Mouse (Mus musculus): ENCODE data around the gene Vsig1. TPM values are rescaled to one million over a fixed set of nuclear protein-coding genes. Genes with fewer than 3 reads are reported as not detected.

Gene Vsig1
- total RNA-seq, 1 experiment, result not detected

DNA sequence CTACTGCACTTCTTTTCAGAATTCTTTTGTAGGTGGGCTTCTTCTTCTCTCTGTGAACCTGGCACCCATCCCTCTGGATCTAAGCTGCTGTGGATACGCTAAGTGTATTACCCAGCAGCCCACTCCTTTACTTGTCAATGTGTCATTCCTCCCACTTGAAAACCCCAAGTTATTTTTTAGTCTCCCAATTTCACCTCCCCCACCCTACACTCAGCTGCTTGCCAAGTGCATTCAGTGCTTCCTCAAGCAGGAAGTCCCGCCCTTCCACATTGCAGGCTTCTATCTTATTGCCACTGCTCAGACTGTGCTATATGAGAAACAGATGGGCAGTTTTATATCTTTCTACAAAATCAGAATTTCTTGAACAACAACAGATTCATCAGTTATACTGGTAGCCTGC is 72.1 kb downstream of the Vsig1 start:
- Histone ChIP-seq H3K9me3 (ENCODE audit: control insufficient read depth, insufficient read depth, low read depth, low read length) (no peaks in the 10 kb centered on the region), H3K4me3 (ENCODE audit: insufficient read depth in 1 of 2, low read depth in 1 of 2, low read length in 2 of 2, poor library complexity in 1 of 2, severe bottlenecking in 1 of 2) (no peak overlapping the region), H3K36me3 (ENCODE audit: control insufficient read depth, insufficient read depth, low read length, poor library complexity, severe bottlenecking) (no peaks in the 10 kb centered on the region), H3K27ac (ENCODE audit: insufficient read depth, low read depth, low read length, poor library complexity, severe bottlenecking) (no peak overlapping the region), H3K4me1 (ENCODE audit: control insufficient read depth in 2 of 2, insufficient read depth in 2 of 2, low read length in 2 of 2, poor library complexity in 1 of 2) (no peaks in the 10 kb centered on the region), H3K9ac (ENCODE audit: insufficient read depth, low read depth, low read length, poor library complexity, severe bottlenecking) (no peak overlapping the region)
- no peak for DNase-seq (ENCODE audit: low read depth, low spot score)
- in situ Hi-C loops (cut with MboI; ENCODE audit: low sequenced_read_pairs in 2 of 2, unreplicated experiment in 2 of 2), result no loop called here
- TF ChIP-seq ZC3H11A (IDR thresholded peaks at IDR 0.05; ENCODE audit: borderline replicate concordance, low read depth, low read length) (no peak), ZNF384 (IDR thresholded peaks at IDR 0.05; ENCODE audit: low read depth, low read length) (no peak), HCFC1 (IDR thresholded peaks at IDR 0.05; ENCODE audit: borderline replicate concordance, insufficient read depth, low read length) (no peak), CHD2 (IDR thresholded peaks at IDR 0.05; ENCODE audit: low read depth, low read length) (no peak), MAFK (IDR thresholded peaks at IDR 0.05; ENCODE audit: insufficient read depth, low read depth, low read length) (no peak)

DNA sequence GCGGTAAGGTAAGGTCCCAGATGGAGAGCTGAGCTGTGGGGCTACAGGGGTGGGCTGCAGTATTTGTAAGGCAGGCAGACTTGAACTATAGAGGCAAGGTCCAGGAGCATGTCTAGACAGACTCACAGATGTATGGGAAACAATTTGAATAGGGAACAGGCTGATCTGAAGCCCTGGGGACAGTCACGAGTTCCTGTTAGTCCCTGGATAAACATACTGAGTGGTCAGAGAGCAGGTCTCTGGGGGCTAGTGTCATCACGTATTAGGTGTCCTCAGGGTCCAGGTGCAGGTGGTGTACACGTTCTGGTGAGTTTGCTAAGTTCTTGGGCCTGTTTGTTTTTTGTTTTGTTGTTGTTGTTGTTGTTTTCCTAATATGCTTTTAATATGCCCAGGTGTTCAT is 72.8 kb downstream of the Vsig1 start:
- in situ Hi-C loops (cut with MboI; ENCODE audit: low sequenced_read_pairs in 2 of 2, unreplicated experiment in 2 of 2), result no loop called here
- Histone ChIP-seq H3K9me3 (ENCODE audit: control insufficient read depth, insufficient read depth, low read depth, low read length) (no peaks in the 10 kb centered on the region), H3K4me1 (ENCODE audit: control insufficient read depth in 2 of 2, insufficient read depth in 2 of 2, low read length in 2 of 2, poor library complexity in 1 of 2) (no peaks in the 10 kb centered on the region), H3K27ac (ENCODE audit: insufficient read depth, low read depth, low read length, poor library complexity, severe bottlenecking) (no peak overlapping the region), H3K4me3 (ENCODE audit: insufficient read depth in 1 of 2, low read depth in 1 of 2, low read length in 2 of 2, poor library complexity in 1 of 2, severe bottlenecking in 1 of 2) (no peak overlapping the region), H3K9ac (ENCODE audit: insufficient read depth, low read depth, low read length, poor library complexity, severe bottlenecking) (no peak overlapping the region), H3K36me3 (ENCODE audit: control insufficient read depth, insufficient read depth, low read length, poor library complexity, severe bottlenecking) (no peaks in the 10 kb centered on the region)
- DNase-seq (ENCODE audit: low read depth, low spot score), result no peak
- TF ChIP-seq MAFK (IDR thresholded peaks at IDR 0.05; ENCODE audit: insufficient read depth, low read depth, low read length) (no peak), ZNF384 (IDR thresholded peaks at IDR 0.05; ENCODE audit: low read depth, low read length) (no peak), HCFC1 (IDR thresholded peaks at IDR 0.05; ENCODE audit: borderline replicate concordance, insufficient read depth, low read length) (no peak)

DNA sequence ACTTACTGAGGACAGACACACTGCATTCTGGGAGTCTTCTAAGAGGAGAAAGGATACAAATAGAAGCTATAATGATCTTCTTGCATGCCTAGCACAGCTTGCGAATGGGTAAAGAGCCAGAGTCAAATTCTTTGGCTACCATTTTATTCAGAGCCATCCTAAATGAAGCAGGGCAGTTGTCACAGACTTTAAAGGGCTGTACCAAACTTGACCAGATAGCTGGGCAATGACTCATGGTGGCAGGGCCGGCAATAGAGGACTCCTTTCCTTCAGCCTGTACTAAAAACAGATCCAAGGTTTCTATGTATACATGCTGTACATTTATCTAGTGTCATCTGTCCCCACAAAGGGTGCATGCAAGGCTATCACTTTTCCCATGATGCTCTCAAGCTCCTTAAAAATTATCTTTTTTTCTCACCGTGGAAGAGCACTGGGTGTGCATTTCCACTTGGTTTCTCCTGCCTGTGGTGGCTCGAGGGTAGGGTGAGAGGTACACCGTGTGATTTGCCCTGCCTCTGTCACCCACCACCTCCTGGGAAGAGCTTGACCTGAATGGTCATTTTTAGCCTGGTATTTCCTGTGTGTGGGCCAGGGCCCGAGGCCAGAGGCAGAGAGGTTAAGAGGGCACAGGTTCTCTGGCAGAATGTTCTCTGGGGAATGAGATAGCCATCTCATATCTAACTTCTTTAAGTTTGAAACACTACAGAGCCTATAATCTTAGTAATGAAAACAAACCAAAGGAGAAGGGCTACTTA is 76.0 kb downstream of the Vsig1 start:
- H3K9me3 ChIP-seq (ENCODE audit: control insufficient read depth, insufficient read depth, low read depth, low read length), result no peaks in the 10 kb centered on the region
- TF ChIP-seq CHD2 (IDR thresholded peaks at IDR 0.05; ENCODE audit: low read depth, low read length) (no peak), ZNF384 (IDR thresholded peaks at IDR 0.05; ENCODE audit: low read depth, low read length) (no peak), ZC3H11A (IDR thresholded peaks at IDR 0.05; ENCODE audit: borderline replicate concordance, low read depth, low read length) (no peak)
- no peak overlapping the region for H3K9ac ChIP-seq (ENCODE audit: insufficient read depth, low read depth, low read length, poor library complexity, severe bottlenecking)
- DNase-seq (ENCODE audit: low read depth, low spot score), result no peak
- H3K4me1 ChIP-seq (ENCODE audit: control insufficient read depth in 2 of 2, insufficient read depth in 2 of 2, low read length in 2 of 2, poor library complexity in 1 of 2), result no peaks in the 10 kb centered on the region
- H3K36me3 ChIP-seq (ENCODE audit: control insufficient read depth, insufficient read depth, low read length, poor library complexity, severe bottlenecking), result no peaks in the 10 kb centered on the region
- no peak overlapping the region for H3K4me3 ChIP-seq (ENCODE audit: insufficient read depth in 1 of 2, low read depth in 1 of 2, low read length in 2 of 2, poor library complexity in 1 of 2, severe bottlenecking in 1 of 2)
- H3K27ac ChIP-seq (ENCODE audit: insufficient read depth, low read depth, low read length, poor library complexity, severe bottlenecking), result no peak overlapping the region
- in situ Hi-C loops (cut with MboI; ENCODE audit: low sequenced_read_pairs in 2 of 2, unreplicated experiment in 2 of 2), result no loop called here

DNA sequence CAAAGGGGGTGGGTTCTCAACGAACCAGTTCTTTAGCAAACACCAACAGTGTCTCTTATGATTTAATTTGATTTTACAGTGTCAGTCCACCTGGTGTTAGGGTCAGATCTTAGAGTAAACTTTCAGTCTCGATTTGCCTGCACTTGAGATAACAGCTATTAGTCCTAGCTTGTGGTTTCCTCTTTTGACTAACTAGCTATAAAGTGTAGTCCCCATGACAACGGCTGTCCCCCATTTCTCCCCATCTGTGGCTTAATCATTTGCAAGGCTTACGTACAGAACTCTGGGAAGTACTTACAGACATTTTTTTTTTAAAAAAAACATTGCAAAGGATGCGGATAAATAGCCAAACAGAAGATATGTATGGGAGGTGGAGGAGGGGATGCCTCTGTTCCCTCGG is 77.4 kb downstream of the Vsig1 start:
- no peak for TF ChIP-seq HCFC1 (IDR thresholded peaks at IDR 0.05; ENCODE audit: borderline replicate concordance, insufficient read depth, low read length)
- no peak for TF ChIP-seq CHD2 (IDR thresholded peaks at IDR 0.05; ENCODE audit: low read depth, low read length)
- TF ChIP-seq ZNF384 (IDR thresholded peaks at IDR 0.05; ENCODE audit: low read depth, low read length), result no peak
- TF ChIP-seq MAFK (IDR thresholded peaks at IDR 0.05; ENCODE audit: insufficient read depth, low read depth, low read length), result no peak
- TF ChIP-seq ZC3H11A (IDR thresholded peaks at IDR 0.05; ENCODE audit: borderline replicate concordance, low read depth, low read length), result no peak
- Histone ChIP-seq H3K4me1 (ENCODE audit: control insufficient read depth in 2 of 2, insufficient read depth in 2 of 2, low read length in 2 of 2, poor library complexity in 1 of 2) (no peaks in the 10 kb centered on the region), H3K27ac (ENCODE audit: insufficient read depth, low read depth, low read length, poor library complexity, severe bottlenecking) (no peak overlapping the region), H3K4me3 (ENCODE audit: insufficient read depth in 1 of 2, low read depth in 1 of 2, low read length in 2 of 2, poor library complexity in 1 of 2, severe bottlenecking in 1 of 2) (no peak overlapping the region), H3K36me3 (ENCODE audit: control insufficient read depth, insufficient read depth, low read length, poor library complexity, severe bottlenecking) (no peaks in the 10 kb centered on the region), H3K9me3 (ENCODE audit: control insufficient read depth, insufficient read depth, low read depth, low read length) (no peaks in the 10 kb centered on the region), H3K9ac (ENCODE audit: insufficient read depth, low read depth, low read length, poor library complexity, severe bottlenecking) (no peak overlapping the region)
- in situ Hi-C loops (cut with MboI; ENCODE audit: low sequenced_read_pairs in 2 of 2, unreplicated experiment in 2 of 2), result no loop called here
- no peak for DNase-seq (ENCODE audit: low read depth, low spot score)

DNA sequence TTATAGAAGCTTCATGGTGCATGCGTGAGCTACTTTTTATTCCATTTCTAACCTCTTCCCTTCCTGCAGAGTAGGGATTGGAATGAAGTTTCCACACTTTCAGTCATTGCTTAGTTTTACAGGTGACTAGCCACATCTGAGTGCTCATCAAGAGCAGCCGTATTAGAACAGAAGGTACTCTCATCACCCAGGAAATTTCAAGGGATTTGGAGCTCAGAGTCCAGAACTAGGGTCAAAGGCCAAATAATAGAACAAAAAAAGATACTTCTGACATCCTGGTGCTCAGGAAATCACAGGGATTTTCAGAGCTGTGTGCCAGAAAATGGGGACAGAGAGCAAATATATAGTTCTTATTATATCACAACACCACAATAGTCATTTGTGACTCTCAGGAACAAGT is 77.8 kb downstream of the Vsig1 start:
- DNase-seq (ENCODE audit: low read depth, low spot score), result no peak
- Histone ChIP-seq H3K9me3 (ENCODE audit: control insufficient read depth, insufficient read depth, low read depth, low read length) (no peaks in the 10 kb centered on the region), H3K4me3 (ENCODE audit: insufficient read depth in 1 of 2, low read depth in 1 of 2, low read length in 2 of 2, poor library complexity in 1 of 2, severe bottlenecking in 1 of 2) (no peak overlapping the region), H3K27ac (ENCODE audit: insufficient read depth, low read depth, low read length, poor library complexity, severe bottlenecking) (no peak overlapping the region), H3K36me3 (ENCODE audit: control insufficient read depth, insufficient read depth, low read length, poor library complexity, severe bottlenecking) (no peaks in the 10 kb centered on the region), H3K9ac (ENCODE audit: insufficient read depth, low read depth, low read length, poor library complexity, severe bottlenecking) (no peak overlapping the region), H3K4me1 (ENCODE audit: control insufficient read depth in 2 of 2, insufficient read depth in 2 of 2, low read length in 2 of 2, poor library complexity in 1 of 2) (no peaks in the 10 kb centered on the region)
- TF ChIP-seq MAFK (IDR thresholded peaks at IDR 0.05; ENCODE audit: insufficient read depth, low read depth, low read length) (no peak), ZNF384 (IDR thresholded peaks at IDR 0.05; ENCODE audit: low read depth, low read length) (no peak), HCFC1 (IDR thresholded peaks at IDR 0.05; ENCODE audit: borderline replicate concordance, insufficient read depth, low read length) (no peak), ZC3H11A (IDR thresholded peaks at IDR 0.05; ENCODE audit: borderline replicate concordance, low read depth, low read length) (no peak), CHD2 (IDR thresholded peaks at IDR 0.05; ENCODE audit: low read depth, low read length) (no peak)
- in situ Hi-C loops (cut with MboI; ENCODE audit: low sequenced_read_pairs in 2 of 2, unreplicated experiment in 2 of 2), result no loop called here

Other genes with a start within 250 kb of the Vsig1 start
- 0.32 and 0.94 TPM in 2 replicates for gene Mid2, start 243.0 kb upstream of the Vsig1 start, total RNA-seq (2012; rRNA removed)
- 0.26 and 0.80 TPM in 2 replicates for gene Tex13b, start 94.2 kb upstream of the Vsig1 start, total RNA-seq (2012; rRNA removed)
- gene Psmd10, start 49.1 kb downstream of the Vsig1 start, total RNA-seq (2012; rRNA removed), result 12.2 and 18.9 TPM in 2 replicates
- 3.5 and 6.5 TPM in 2 replicates for gene Atg4a, start 49.3 kb downstream of the Vsig1 start, total RNA-seq (2012; rRNA removed)